In the genomic region with DNA sequence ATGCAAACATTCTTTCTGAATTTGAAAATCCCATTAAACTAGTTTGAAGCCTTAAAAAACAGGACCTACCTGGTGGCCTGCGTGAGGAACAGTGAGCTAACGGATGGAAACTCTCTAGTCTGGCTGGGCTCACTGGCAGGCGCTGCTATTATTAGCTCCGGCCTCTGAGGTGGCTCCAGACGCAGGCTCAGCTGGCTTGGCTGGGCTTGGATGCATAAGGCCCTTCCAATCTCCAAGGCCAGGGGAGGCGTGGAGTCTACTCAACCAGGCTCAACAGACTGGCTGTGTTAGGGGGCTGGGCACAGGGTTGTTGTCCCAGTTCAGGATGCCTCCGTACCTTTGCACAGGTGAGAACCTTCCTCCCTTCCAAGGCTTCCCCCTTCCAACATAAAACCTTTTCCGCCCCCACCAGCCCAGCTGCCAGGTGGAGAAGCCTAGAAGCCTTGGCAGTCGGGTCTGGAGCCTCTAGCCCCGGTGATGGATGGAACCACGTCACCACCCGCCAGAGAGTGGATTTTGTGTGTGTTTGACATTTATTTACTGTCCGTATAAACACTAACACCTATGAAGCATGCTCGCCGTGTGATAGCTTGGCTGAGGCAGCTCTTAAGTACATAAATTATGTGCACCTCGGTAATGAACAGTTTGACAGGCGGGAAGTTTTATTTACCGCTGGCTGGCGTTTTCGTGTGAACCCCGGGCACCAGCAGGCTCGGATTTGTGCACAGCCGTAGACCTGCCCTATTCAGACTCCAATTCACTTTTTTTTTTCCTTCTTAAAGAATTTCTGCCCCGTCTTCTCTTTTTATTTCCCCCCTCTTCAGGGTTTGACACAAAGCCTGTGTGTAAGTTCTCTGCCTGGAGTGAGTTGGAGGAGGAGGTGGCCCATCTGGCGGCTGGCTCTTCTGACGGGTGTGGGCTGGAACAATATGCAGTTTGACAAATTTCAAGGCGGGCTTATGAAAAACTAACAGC, we compare ENCODE assay signal across 9 mouse cellular contexts. TPM values are rescaled to one million over a fixed set of nuclear protein-coding genes. Genes with fewer than 3 reads are reported as not detected.
DNase-seq lines count a peak whose midpoint lies in the region; ATAC-seq and TF ChIP-seq lines count a peak whose summit lies in the region.
"Had no signal": no experiment of that assay in that cellular context is flagged by ENCODE, and none has a peak within 500 bp of the region (broad histone marks: within the 10 kb centered on the region; RNA-seq: fewer than 3 reads in every experiment).

No protein-coding gene starts in this region.

- H3K27me3 ChIP-seq in forebrain, embryonic 15.5 days, result no peaks in the 10 kb centered on the region
- no peaks in the 10 kb centered on the region for H3K27me3 ChIP-seq in heart, embryonic 11.5 days (ENCODE audit: control insufficient read depth, insufficient read depth, low read length)
- H3K27me3 ChIP-seq in stomach, postnatal 0 days (ENCODE audit: control insufficient read depth, insufficient read depth, low read length), result no peaks in the 10 kb centered on the region

- ATAC-seq in forebrain, embryonic 15.5 days (replicated peaks), result 0 out of 2 replicates have a peak, but pooled peaks have one; percentile 23
- 0 out of 2 replicates have a peak, but pooled peaks have one; percentile 33 for ATAC-seq in heart, embryonic 11.5 days (replicated peaks; ENCODE audit: insufficient number of reproducible peaks, low FRiP score, low TSS enrichment)
- peak; percentile 77 for ATAC-seq in stomach, postnatal 0 days (ENCODE audit: low FRiP score, low TSS enrichment)
- ATAC-seq in inflammation-experienced regulatory T-cells, adult 6 months, result no peak

- H3K36me3 ChIP-seq in forebrain, embryonic 15.5 days, result no peaks in the 10 kb centered on the region
- H3K36me3 ChIP-seq in heart, embryonic 11.5 days (ENCODE audit: control insufficient read depth, insufficient read depth, low read length), result no peaks in the 10 kb centered on the region
- no peaks in the 10 kb centered on the region for H3K36me3 ChIP-seq in stomach, postnatal 0 days (ENCODE audit: control insufficient read depth, insufficient read depth, low read length)

- TF ChIP-seq EP300 in stomach, postnatal 0 days (optimal IDR thresholded peaks at IDR 0.05), result no peak

- TF ChIP-seq CTCF in stomach, postnatal 0 days (IDR thresholded peaks at IDR 0.05; ENCODE audit: low read depth), result no peak

- peak; percentile 41 to 45 for DNase-seq in kidney, postnatal 4 days
- DNase-seq in kidney, adult 11 months, result no peak
- DNase-seq in left cerebral cortex, postnatal 36 days (ENCODE audit: low spot score in 2 of 2), result peak; percentile 47 to 61
- peak; percentile 52 for DNase-seq in stomach, postnatal 0 days (ENCODE audit: low spot score)
- DNase-seq in urinary bladder, adult 2 months (ENCODE audit: low spot score), result no peak

- no peak overlapping the region for H3K4me3 ChIP-seq in forebrain, embryonic 15.5 days
- no peak overlapping the region for H3K4me3 ChIP-seq in heart, embryonic 11.5 days (ENCODE audit: low read depth, low read length)
- H3K4me3 ChIP-seq in stomach, postnatal 0 days (ENCODE audit: low read depth, low read length), result no peak overlapping the region

- no peak overlapping the region for H3K4me2 ChIP-seq in forebrain, embryonic 15.5 days (replicated peaks)
- H3K4me2 ChIP-seq in heart, embryonic 11.5 days, result no peak overlapping the region
- H3K4me2 ChIP-seq in stomach, postnatal 0 days (replicated peaks; ENCODE audit: low read depth), result peak overlapping the region; percentile 34

- peaks cover 12% of the 10 kb centered on the region for H3K4me1 ChIP-seq in forebrain, embryonic 15.5 days
- H3K4me1 ChIP-seq in heart, embryonic 11.5 days (ENCODE audit: control insufficient read depth, insufficient read depth, low read length), result peaks cover 36% of the 10 kb centered on the region
- no peaks in the 10 kb centered on the region for H3K4me1 ChIP-seq in stomach, postnatal 0 days (replicated peaks; ENCODE audit: control insufficient read depth, insufficient read depth)

- 34% methylated on average over 27 of the region's 27 CpGs for WGBS in forebrain, embryonic 15.5 days
- WGBS in heart, embryonic 11.5 days (ENCODE audit: insufficient replicate concordance), result 50% methylated on average over 27 of the region's 27 CpGs
- 21% methylated on average over 27 of the region's 27 CpGs for WGBS in stomach, postnatal 0 days

- H3K9me3 ChIP-seq in forebrain, embryonic 15.5 days, result peaks cover 7% of the 10 kb centered on the region; the same call in 1 of the 2 replicates
- H3K9me3 ChIP-seq in heart, embryonic 11.5 days (replicated peaks; ENCODE audit: control insufficient read depth, low read length), result no peaks in the 10 kb centered on the region; the same call in 1 of the 2 replicates
- H3K9me3 ChIP-seq in stomach, postnatal 0 days (ENCODE audit: control insufficient read depth, low read length), result no peaks in the 10 kb centered on the region

- H3K9ac ChIP-seq in forebrain, embryonic 15.5 days (replicated peaks), result no peak overlapping the region
- peak overlapping the region; percentile 60; the same call in 1 of the 2 replicates for H3K9ac ChIP-seq in heart, embryonic 11.5 days (ENCODE audit: low read depth, low read length)
- H3K9ac ChIP-seq in stomach, postnatal 0 days (ENCODE audit: low read length), result no peak overlapping the region; the same call in 1 of the 2 replicates

- H3K27ac ChIP-seq in forebrain, embryonic 15.5 days (replicated peaks), result no peak overlapping the region
- peak overlapping the region; percentile 71 for H3K27ac ChIP-seq in heart, embryonic 11.5 days (ENCODE audit: low read depth, low read length)
- peak overlapping the region; percentile 76 for H3K27ac ChIP-seq in stomach, postnatal 0 days (replicated peaks)

- intact Hi-C loops in left cerebral cortex, postnatal 36 days (cut with DNase I), result no loop called here

RNA-seq across cellular contexts. Expression of a gene that starts 31.6 kb away (rescaled TPM):
- not detected in 2 replicates for polyA plus RNA-seq in forebrain, embryonic 15.5 days (2015; fragmentation: Nextera tagmentation; extraction: Ambion mirVana)
- polyA plus RNA-seq in heart, embryonic 11.5 days (2014; fragmentation: Nextera tagmentation; extraction: Ambion mirVana), result 2.0 and 3.2 TPM in 2 replicates
- not detected for total RNA-seq in left cerebral cortex, postnatal 36 days (2021)
- 164 and 201 TPM in 2 replicates for polyA plus RNA-seq in stomach, postnatal 0 days (2015; fragmentation: Nextera tagmentation; extraction: Ambion mirVana)
- not detected for polyA plus RNA-seq in inflammation-experienced regulatory T-cells, adult 6 months (2017; shearing (Covaris generic))
- not detected in 2 replicates for polyA plus RNA-seq in urinary bladder, adult 2 months (2012; rRNA removed)
- total RNA-seq: layer of hippocampus, postnatal 25 days had no signal

Comparison
In these comparisons a context has a peak if more than half of its experiments do, and no peak if none do; other contexts are left out.
1. DNase-seq: peak in kidney, postnatal 4 days (2 of 2), left cerebral cortex, postnatal 36 days (2 of 2) and stomach, postnatal 0 days (single experiment); none in kidney, adult 11 months (single experiment) and urinary bladder, adult 2 months (single experiment).
2. RNA of a gene that starts 31.6 kb away (polyA plus RNA-seq): 164 to 201 TPM in stomach, postnatal 0 days; 2.0 to 3.2 TPM in heart, embryonic 11.5 days, not detected in urinary bladder, adult 2 months, not detected in forebrain, embryonic 15.5 days and not detected in inflammation-experienced regulatory T-cells, adult 6 months; every median in the first group is over 10 times any median in the second.